Mouse (Mus musculus): ENCODE measurements around the gene Sec22a. TPM values are rescaled to one million over a fixed set of nuclear protein-coding genes. Genes with fewer than 3 reads are reported as not detected.

Sec22a gene
- total and polyA plus RNA-seq, 3 experiments = 10.5 to 98.3 (median 11.4) TPM

GRCm38 (mm10) chr16:35309634-35310033 lies 54.1 kb downstream of the Sec22a start:
- no peaks in the 10 kb centered on the region for H3K9me3 ChIP-seq (replicated peaks; ENCODE audit: insufficient read depth, low read length)
- DNase-seq (ENCODE audit: low read depth, low spot score) = no peak
- no peaks in the 10 kb centered on the region; a peak in 1 of 4 replicates for H3K36me3 ChIP-seq (ENCODE audit: control insufficient read depth in 1 of 2, insufficient read depth in 2 of 2, low read length in 2 of 2)
- no peak for TF ChIP-seq MXI1 (IDR thresholded peaks at IDR 0.05; ENCODE audit: low read depth, low read length)
- no peaks in the 10 kb centered on the region for H3K27me3 ChIP-seq (ENCODE audit: control insufficient read depth in 1 of 2, insufficient read depth in 2 of 2, low read length in 2 of 2)
- no peak overlapping the region for H3K4me3 ChIP-seq (ENCODE audit: control insufficient read depth in 1 of 2, insufficient read depth in 1 of 2, low read depth in 2 of 2, low read length in 2 of 2)
- H3K9ac ChIP-seq (ENCODE audit: control insufficient read depth, low read depth, low read length, poor library complexity, severe bottlenecking) = no peak overlapping the region
- no peaks in the 10 kb centered on the region for H3K4me1 ChIP-seq (ENCODE audit: control insufficient read depth in 1 of 2, insufficient read depth in 2 of 2, low read length in 2 of 2)
- H3K27ac ChIP-seq (ENCODE audit: control insufficient read depth, low read depth, low read length) = no peak overlapping the region
- H3K79me2 ChIP-seq (ENCODE audit: control insufficient read depth, insufficient read depth, low read length, poor library complexity) = no peaks in the 10 kb centered on the region

- Histone ChIP-seq H3K9me3 (replicated peaks; ENCODE audit: insufficient read depth, low read length) (no peaks in the 10 kb centered on the region), H3K36me3 (ENCODE audit: control insufficient read depth in 1 of 2, insufficient read depth in 2 of 2, low read length in 2 of 2) (no peaks in the 10 kb centered on the region; a peak in 1 of 4 replicates), H3K79me2 (ENCODE audit: control insufficient read depth, insufficient read depth, low read length, poor library complexity) (no peaks in the 10 kb centered on the region), H3K4me1 (ENCODE audit: control insufficient read depth in 1 of 2, insufficient read depth in 2 of 2, low read length in 2 of 2) (no peaks in the 10 kb centered on the region), H3K9ac (ENCODE audit: control insufficient read depth, low read depth, low read length, poor library complexity, severe bottlenecking) (no peak overlapping the region), H3K27ac (ENCODE audit: control insufficient read depth, low read depth, low read length) (no peak overlapping the region), H3K4me3 (ENCODE audit: control insufficient read depth in 1 of 2, insufficient read depth in 1 of 2, low read depth in 2 of 2, low read length in 2 of 2) (no peak overlapping the region), H3K27me3 (ENCODE audit: control insufficient read depth in 1 of 2, insufficient read depth in 2 of 2, low read length in 2 of 2) (no peaks in the 10 kb centered on the region)
- DNase-seq (ENCODE audit: low read depth, low spot score) = no peak
- no peak for TF ChIP-seq ELF1 (IDR thresholded peaks at IDR 0.05; ENCODE audit: low read depth, low read length)
- TF ChIP-seq KAT2A (conservative IDR thresholded peaks at IDR 0.05; ENCODE audit: low read depth, low read length) = no peak
- no peak for TF ChIP-seq GABPA (IDR thresholded peaks at IDR 0.05; ENCODE audit: low read depth, low read length)
- TF ChIP-seq TCF12 (IDR thresholded peaks at IDR 0.05; ENCODE audit: low read depth, low read length) = no peak
- TF ChIP-seq ZNF384 (IDR thresholded peaks at IDR 0.05; ENCODE audit: low read depth, low read length) = no peak
- TF ChIP-seq ZMIZ1 (IDR thresholded peaks at IDR 0.05; ENCODE audit: low read depth, low read length) = no peak
- no peak for TF ChIP-seq ZKSCAN1 (IDR thresholded peaks at IDR 0.05; ENCODE audit: low read depth, low read length)
- no peak for TF ChIP-seq TAL1 (IDR thresholded peaks at IDR 0.05; ENCODE audit: low read length)
- TF ChIP-seq RAD21 (IDR thresholded peaks at IDR 0.05; ENCODE audit: low read depth, low read length) = no peak
- no peak for TF ChIP-seq JUND (IDR thresholded peaks at IDR 0.05; ENCODE audit: low read depth, low read length)
- no peak for TF ChIP-seq POLR2A (IDR thresholded peaks at IDR 0.05; ENCODE audit: control insufficient read depth in 1 of 2, insufficient read depth in 1 of 2, low read depth in 1 of 2, low read length in 2 of 2, poor library complexity in 1 of 2)
- TF ChIP-seq MAFK (IDR thresholded peaks at IDR 0.05; ENCODE audit: borderline replicate concordance, low read depth, low read length) = no peak
- TF ChIP-seq USF2 (IDR thresholded peaks at IDR 0.05; ENCODE audit: borderline replicate concordance in 1 of 2, insufficient read depth in 1 of 2, low read depth in 1 of 2, low read length in 2 of 2) = no peak
- no peak for TF ChIP-seq CHD1 (IDR thresholded peaks at IDR 0.05; ENCODE audit: low read depth, low read length)
- no peak for TF ChIP-seq CTCF (IDR thresholded peaks at IDR 0.05 in 2 of 3, conservative IDR thresholded peaks at IDR 0.05 in 1 of 3; ENCODE audit: control insufficient read depth in 1 of 3, insufficient read depth in 1 of 3, low read depth in 2 of 3, low read length in 3 of 3, poor library complexity in 1 of 3, severe bottlenecking in 1 of 3)
- TF ChIP-seq USF1 (IDR thresholded peaks at IDR 0.05; ENCODE audit: low read depth, low read length) = no peak
- TF ChIP-seq MEF2A (IDR thresholded peaks at IDR 0.05; ENCODE audit: extremely low read depth, insufficient replicate concordance, low read depth, low read length, poor library complexity, severe bottlenecking) = no peak
- no peak for TF ChIP-seq CHD2 (IDR thresholded peaks at IDR 0.05; ENCODE audit: low read length)
Observed at GRCm38 (mm10) chr16:35308486-35309143, 55.1 kb downstream of the Sec22a start.

All from MEL (cell line).